Mouse (Mus musculus): ENCODE data around the gene Tm7sf3.
A peak's percentile ranks its signal among the peaks of the same experiment; 100 is the strongest.

The Tm7sf3 gene

GRCm38 (mm10) chr6:146653197-146653596 lies 10.6 kb upstream of the Tm7sf3 start:
- no peak for DNase-seq

- no peak for DNase-seq
Observed at GRCm38 (mm10) chr6:146651431-146651830, 8.8 kb upstream of the Tm7sf3 start.

GRCm38 (mm10) chr6:146650013-146650412 lies 7.4 kb upstream of the Tm7sf3 start:
- no peak for DNase-seq

GRCm38 (mm10) chr6:146643184-146643570 lies 553 bp upstream of the Tm7sf3 start:
- DNase-seq = no peak

GRCm38 (mm10) chr6:146641621-146642210 lies 908 bp downstream of the Tm7sf3 start:
- DNase-seq = peak; percentile 15 to 24

- DNase-seq = no peak
Observed at GRCm38 (mm10) chr6:146640991-146641390, 1.6 kb downstream of the Tm7sf3 start.

GRCm38 (mm10) chr6:146640068-146640965 lies 2.3 kb downstream of the Tm7sf3 start:
- no peak for DNase-seq

GRCm38 (mm10) chr6:146636482-146636881 lies 6.1 kb downstream of the Tm7sf3 start:
- DNase-seq = no peak

- no peak for DNase-seq
Observed at GRCm38 (mm10) chr6:146634759-146635606, 7.6 kb downstream of the Tm7sf3 start.

GRCm38 (mm10) chr6:146634015-146634722 lies 8.5 kb downstream of the Tm7sf3 start:
- peak; percentile 77 to 86 for DNase-seq

GRCm38 (mm10) chr6:146633629-146634014 lies 9.0 kb downstream of the Tm7sf3 start:
- DNase-seq = no peak

GRCm38 (mm10) chr6:146633097-146633496 lies 9.5 kb downstream of the Tm7sf3 start:
- no peak for DNase-seq

GRCm38 (mm10) chr6:146632403-146632802 lies 10.2 kb downstream of the Tm7sf3 start:
- no peak for DNase-seq

- no peak for DNase-seq
Observed at GRCm38 (mm10) chr6:146631847-146632246, 10.8 kb downstream of the Tm7sf3 start.

- no peak for DNase-seq
Observed at GRCm38 (mm10) chr6:146630961-146631360, 11.7 kb downstream of the Tm7sf3 start.

- DNase-seq = no peak
Observed at GRCm38 (mm10) chr6:146629781-146630756, 12.6 kb downstream of the Tm7sf3 start.

GRCm38 (mm10) chr6:146628123-146628522 lies 14.5 kb downstream of the Tm7sf3 start:
- no peak for DNase-seq

GRCm38 (mm10) chr6:146616670-146617069 lies 26.0 kb downstream of the Tm7sf3 start:
- DNase-seq = no peak

GRCm38 (mm10) chr6:146615891-146616290 lies 26.7 kb downstream of the Tm7sf3 start:
- DNase-seq = no peak

GRCm38 (mm10) chr6:146614541-146614940 lies 28.1 kb downstream of the Tm7sf3 start:
- DNase-seq = no peak

GRCm38 (mm10) chr6:146613907-146614306 lies 28.7 kb downstream of the Tm7sf3 start:
- DNase-seq = no peak
